Mouse (Mus musculus) neural tube, embryonic 14.5 days (tissue): ENCODE data around the gene Tmsb15b2. TPM values are rescaled to one million over a fixed set of nuclear protein-coding genes. Genes with fewer than 3 reads are reported as not detected.
A peak's percentile ranks its signal among the peaks of the same experiment; 100 is the strongest.
"Not testable (repeated sequence)": the region's sequence is repeated elsewhere in the genome, so short reads cannot be mapped to it uniquely, and the experiment has no call there.

Source experiments
- ATAC-seq: fragments of 200-750 bp; cut with Nextera tagmentation; 2 replicates; pipeline ENCODE4 v1.8.0; 2017; ENCODE audit warnings: low read depth, mild to moderate bottlenecking, moderate TSS enrichment, moderate library complexity
- H3K27ac ChIP-seq: fragments of 300-500 bp; sonication (generic); 2 replicates; pipeline ENCODE4 v1.5.1; 2014; ENCODE audit warnings: low read depth, mild to moderate bottlenecking, control low read depth, low read length, moderate library complexity, mixed read lengths
- H3K27me3 ChIP-seq: fragments of 300-500 bp; sonication (generic); 2 replicates; pipeline ENCODE4 v1.6.1; 2014; ENCODE audit warnings: low read length; ENCODE audit not compliant: control insufficient read depth, insufficient read depth
- H3K36me3 ChIP-seq: fragments of 300-500 bp; sonication (generic); 2 replicates; pipeline ENCODE4 v1.6.1; 2014; ENCODE audit warnings: low read length, mixed read lengths; ENCODE audit not compliant: control insufficient read depth, insufficient read depth
- H3K4me1 ChIP-seq: fragments of 300-500 bp; sonication (generic); 2 replicates; pipeline ENCODE4 v1.6.1; 2014; ENCODE audit warnings: low read length; ENCODE audit not compliant: control insufficient read depth, insufficient read depth
- H3K4me2 ChIP-seq: fragments of 300-500 bp; sonication (generic); 2 replicates; pipeline ENCODE4 v1.6.1; 2014; ENCODE audit warnings: mild to moderate bottlenecking, low read depth, low read length, control low read depth
- H3K4me3 ChIP-seq: fragments of 300-500 bp; sonication (generic); 2 replicates; pipeline ENCODE4 v1.5.1; 2014; ENCODE audit warnings: low read depth, low read length, control low read depth, mixed read lengths
- H3K9ac ChIP-seq: fragments of 300-500 bp; sonication (generic); replicated peaks from 2 replicates; pipeline ENCODE4 v1.6.1; 2014; ENCODE audit warnings: low read depth, mild to moderate bottlenecking, control low read depth, low read length, mixed read lengths
- H3K9me3 ChIP-seq: fragments of 300-500 bp; sonication (generic); 2 replicates; pipeline ENCODE4 v1.6.1; 2016; ENCODE audit warnings: low read length; ENCODE audit not compliant: control insufficient read depth
- WGBS: fragments of 180-500 bp; shearing (Covaris S2); extraction: QIAGEN DNeasy Blood & Tissue Kit; methylation state at CpG from one replicate; pipeline ENCODE4 v1.1.7; 2014; 5-methylcytosine and 5-hydroxymethylcytosine counted together
- polyA plus RNA-seq: library from polyadenylated mRNA; unstranded; fragments of >200 nt; fragmentation: Nextera tagmentation; extraction: Ambion mirVana; gene quantifications from 2 replicates; pipeline ENCODE4 v1.2.1, GENCODE M21; 2014

Tmsb15b2 gene
- polyA plus RNA-seq, 1 experiment from 2014 or later = 105 TPM

DNA sequence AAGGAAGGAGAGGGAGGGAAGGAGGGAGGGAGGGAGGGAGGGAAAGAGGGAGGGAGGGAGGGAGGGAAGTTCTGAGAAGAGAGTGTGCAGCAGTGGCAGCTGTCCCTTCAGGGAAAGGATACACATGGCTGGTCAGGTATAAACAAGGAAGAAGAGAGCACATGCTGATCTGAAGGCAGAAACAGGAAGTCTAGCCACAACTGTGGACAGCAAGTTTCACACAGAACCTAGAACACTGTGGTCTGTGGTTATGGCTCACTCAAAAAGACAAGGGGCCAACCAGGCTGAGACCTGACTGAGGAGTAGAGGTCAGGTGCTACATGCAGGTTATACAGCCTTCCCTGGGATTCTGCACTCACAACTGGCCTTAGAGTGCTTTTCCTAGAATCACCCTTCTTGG is 10.7 kb upstream of the Tmsb15b2 start:
- H3K4me1 ChIP-seq = no peaks in the 10 kb centered on the region

DNA sequence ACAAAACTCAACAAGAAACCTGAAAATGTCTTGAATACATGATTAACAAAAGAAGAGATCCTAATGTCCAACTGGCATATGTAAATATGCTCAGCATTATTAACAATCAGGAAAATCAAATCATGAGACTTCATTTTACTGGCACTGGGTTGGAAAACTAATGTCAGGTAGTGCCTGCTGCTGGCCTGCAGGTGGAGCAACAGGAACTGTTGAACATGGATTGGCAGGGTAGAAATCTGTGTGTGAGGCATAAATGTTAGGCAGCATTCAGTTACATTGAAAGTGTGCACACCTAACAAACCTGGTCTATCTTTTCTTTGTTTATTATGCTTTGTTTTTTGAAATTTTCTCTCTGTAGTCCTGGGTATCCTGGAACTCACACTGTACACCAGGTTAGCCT is 3.3 kb upstream of the Tmsb15b2 start:
- H3K9me3 ChIP-seq = no peaks in the 10 kb centered on the region
- H3K36me3 ChIP-seq = no peaks in the 10 kb centered on the region
- no peaks in the 10 kb centered on the region for H3K27me3 ChIP-seq
- H3K27ac ChIP-seq = no peak overlapping the region
- H3K4me3 ChIP-seq = no peak overlapping the region
- no peaks in the 10 kb centered on the region for H3K4me1 ChIP-seq
- H3K9ac ChIP-seq = no peak overlapping the region
- H3K4me2 ChIP-seq = no peak overlapping the region
- ATAC-seq = no peak

More for the DNA sequence above, 10.7 kb upstream of the Tmsb15b2 start:
- ATAC-seq = no peak
- Histone ChIP-seq H3K36me3 (no peaks in the 10 kb centered on the region), H3K9ac (no peak overlapping the region), H3K27ac (no peak overlapping the region), H3K4me3 (no peak overlapping the region), H3K9me3 (no peaks in the 10 kb centered on the region), H3K27me3 (no peaks in the 10 kb centered on the region), H3K4me2 (no peak overlapping the region)

GRCm38 (mm10) chrX:136976424-136977084 is 1.3 kb upstream of the Tmsb15b2 start, which contains the start of the genes Tmsb15l and Tmsb15b1:
Gene Tmsb15l, minus strand, starts transcription at chrX:136976869.
Gene Tmsb15b1, minus strand, starts transcription at chrX:136976874.
- H3K36me3 ChIP-seq = no peaks in the 10 kb centered on the region
- peak; percentile 100 for ATAC-seq
- no peaks in the 10 kb centered on the region for H3K4me1 ChIP-seq
- no peak within 1 kb of the TSS for H3K27ac ChIP-seq
- peak within 1 kb of the TSS; percentile 32; the same call in 1 of the 2 replicates for H3K9ac ChIP-seq
- H3K27me3 ChIP-seq = no peaks in the 10 kb centered on the region
- no peaks in the 10 kb centered on the region for H3K9me3 ChIP-seq
- H3K4me3 ChIP-seq = peak within 1 kb of the TSS; percentile 39
- peak within 1 kb of the TSS; percentile 46 for H3K4me2 ChIP-seq
- WGBS = 28% methylated on average over 14 of the region's 15 CpGs

- Histone ChIP-seq H3K27me3 (no peaks in the 10 kb centered on the region), H3K27ac (no peak overlapping the region), H3K4me1 (no peaks in the 10 kb centered on the region), H3K9me3 (no peaks in the 10 kb centered on the region), H3K4me3 (no peak overlapping the region), H3K9ac (no peak overlapping the region), H3K36me3 (no peaks in the 10 kb centered on the region), H3K4me2 (no peak overlapping the region)
- ATAC-seq = no peak
- 31% methylated on average over 2 of the region's 2 CpGs for WGBS
Measured at GRCm38 (mm10) chrX:136959688-136960087, 15.6 kb downstream of the Tmsb15b2 start.

DNA sequence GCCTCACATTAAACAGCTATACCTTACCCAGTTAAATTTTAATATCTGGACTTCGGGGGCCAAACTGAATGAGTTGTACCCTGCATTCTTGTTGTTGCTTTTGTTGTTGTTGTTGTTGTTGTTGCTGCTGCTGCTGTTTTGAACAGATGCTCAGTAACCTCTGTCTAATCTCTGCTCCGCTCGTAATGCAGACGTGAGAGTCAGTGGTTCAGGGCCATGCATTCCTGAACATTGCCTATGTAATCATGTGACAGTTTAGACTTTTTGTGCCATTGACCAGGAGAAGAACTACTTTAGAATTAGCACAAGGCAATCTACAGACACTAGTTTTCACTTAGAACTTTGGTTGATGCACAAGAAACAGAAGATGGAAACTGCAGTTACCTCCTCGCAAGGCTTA is 17.0 kb downstream of the Tmsb15b2 start:
- not testable (repeated sequence) for H3K27ac ChIP-seq, H3K4me1 ChIP-seq, H3K9me3 ChIP-seq, H3K9ac ChIP-seq, H3K36me3 ChIP-seq, H3K27me3 ChIP-seq
- Histone ChIP-seq H3K4me2 (peak overlapping the region; percentile 38), H3K4me3 (peak overlapping the region; percentile 27)
- ATAC-seq = peak; percentile 26
- 55% methylated on average over 5 of the region's 5 CpGs for WGBS

DNA sequence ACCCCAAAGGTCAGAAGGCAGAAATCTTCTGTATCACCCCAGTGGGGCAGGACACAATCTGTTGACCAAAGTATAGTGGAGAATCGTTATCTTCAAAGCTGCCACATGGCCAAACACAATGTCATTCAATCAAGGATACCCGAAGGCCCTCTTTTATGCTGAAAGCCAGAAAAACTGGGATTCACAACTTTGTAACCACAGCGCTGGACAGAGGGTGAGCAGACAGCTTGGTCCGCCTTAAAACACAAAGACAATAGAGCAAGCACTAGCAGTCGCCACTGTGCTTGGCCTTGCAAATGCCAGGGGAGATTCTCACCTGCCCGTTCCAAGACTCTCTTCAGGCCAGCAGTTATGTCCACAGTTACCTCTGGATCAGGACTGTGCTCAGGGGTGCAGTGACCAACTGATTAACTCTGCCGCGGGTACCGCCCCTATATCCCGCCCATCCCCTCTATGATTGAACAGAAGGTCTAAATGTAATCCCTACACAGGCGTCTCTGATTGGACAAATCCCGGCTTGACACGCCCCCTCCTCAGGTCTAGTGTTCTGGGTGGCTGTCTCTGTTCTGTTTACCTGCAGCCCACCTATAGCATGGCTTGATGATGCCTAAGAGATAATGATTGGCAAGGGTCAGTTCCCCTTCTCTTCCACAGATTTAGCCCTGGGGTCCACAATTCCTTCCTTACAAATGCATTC is 17.6 kb downstream of the Tmsb15b2 start:
- not testable (repeated sequence) for H3K27ac ChIP-seq, H3K4me1 ChIP-seq, H3K27me3 ChIP-seq, H3K9me3 ChIP-seq, H3K36me3 ChIP-seq
- peak overlapping the region; percentile 27 for H3K4me3 ChIP-seq
- H3K4me2 ChIP-seq = peak overlapping the region; percentile 38
- 27% methylated on average over 13 of the region's 13 CpGs for WGBS
- peak; percentile 100 for ATAC-seq
- H3K9ac ChIP-seq = peak overlapping the region; percentile 41; the same call in 1 of the 2 replicates

DNA sequence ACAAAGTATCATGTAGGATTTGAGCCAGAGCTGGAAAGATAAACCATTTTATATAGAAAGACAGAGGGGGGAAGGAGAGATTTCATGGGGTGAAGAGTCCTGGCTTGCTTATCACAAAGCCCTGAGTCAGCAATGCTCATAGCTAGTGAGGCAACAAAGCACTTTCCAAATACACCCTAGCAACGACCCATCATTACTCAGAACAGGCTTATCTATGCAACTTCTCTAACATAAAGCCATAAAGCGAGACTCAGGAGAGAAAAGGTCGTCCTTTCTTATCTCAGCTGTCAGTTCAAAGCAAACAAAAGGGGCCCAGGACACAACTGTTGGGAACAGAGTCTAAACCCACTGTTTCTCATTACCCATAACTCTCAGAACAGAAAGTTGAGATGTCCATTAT is 37.3 kb downstream of the Tmsb15b2 start:
- no peaks in the 10 kb centered on the region for H3K4me1 ChIP-seq
- H3K4me3 ChIP-seq = no peak overlapping the region
- no peak overlapping the region for H3K9ac ChIP-seq
- no peak for ATAC-seq
- H3K4me2 ChIP-seq = no peak overlapping the region
- no peaks in the 10 kb centered on the region for H3K36me3 ChIP-seq
- 43% methylated on average over 3 of the region's 3 CpGs for WGBS
- no peaks in the 10 kb centered on the region for H3K9me3 ChIP-seq
- H3K27me3 ChIP-seq = no peaks in the 10 kb centered on the region
- H3K27ac ChIP-seq = no peak overlapping the region

- 89% methylated on average over 14 of the region's 14 CpGs for WGBS
- H3K9me3 ChIP-seq = no peaks in the 10 kb centered on the region
- ATAC-seq = no peak
- H3K4me1 ChIP-seq = no peaks in the 10 kb centered on the region
- no peak within 1 kb of the TSS for H3K4me2 ChIP-seq
- no peak within 1 kb of the TSS for H3K9ac ChIP-seq
- H3K4me3 ChIP-seq = no peak within 1 kb of the TSS
- H3K27me3 ChIP-seq = no peaks in the 10 kb centered on the region
- no peak within 1 kb of the TSS for H3K27ac ChIP-seq
- no peaks in the 10 kb centered on the region for H3K36me3 ChIP-seq
Measured at GRCm38 (mm10) chrX:136927031-136927430, 48.3 kb downstream of the Tmsb15b2 start, which contains the start of gene H2bfm. Gene H2bfm, plus strand, starts transcription at chrX:136927325.

DNA sequence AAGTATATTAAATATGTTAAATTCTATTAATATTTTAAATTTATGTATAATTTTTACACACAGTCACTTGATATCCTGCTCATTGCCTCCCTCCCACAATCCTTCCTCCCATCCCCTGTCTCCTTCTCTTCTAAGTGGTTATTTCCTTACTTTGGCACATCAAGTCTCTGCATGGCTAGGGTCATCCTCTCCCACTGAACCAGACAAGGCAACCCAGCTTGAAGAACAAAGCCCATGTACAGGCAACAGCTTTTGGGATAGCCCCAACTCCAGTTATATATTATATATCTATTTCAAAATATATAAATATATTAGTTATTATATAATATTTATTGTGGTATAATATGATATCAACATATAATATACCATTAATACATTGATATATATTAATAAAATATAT is 49.4 kb downstream of the Tmsb15b2 start:
- Histone ChIP-seq H3K4me1 (no peaks in the 10 kb centered on the region), H3K9me3 (no peaks in the 10 kb centered on the region), H3K27ac (no peak overlapping the region), H3K9ac (no peak overlapping the region), H3K27me3 (no peaks in the 10 kb centered on the region), H3K36me3 (no peaks in the 10 kb centered on the region), H3K4me3 (no peak overlapping the region), H3K4me2 (no peak overlapping the region)
- ATAC-seq = no peak
